ENCODE assay signal across 34 mouse cellular contexts in the genomic region with DNA sequence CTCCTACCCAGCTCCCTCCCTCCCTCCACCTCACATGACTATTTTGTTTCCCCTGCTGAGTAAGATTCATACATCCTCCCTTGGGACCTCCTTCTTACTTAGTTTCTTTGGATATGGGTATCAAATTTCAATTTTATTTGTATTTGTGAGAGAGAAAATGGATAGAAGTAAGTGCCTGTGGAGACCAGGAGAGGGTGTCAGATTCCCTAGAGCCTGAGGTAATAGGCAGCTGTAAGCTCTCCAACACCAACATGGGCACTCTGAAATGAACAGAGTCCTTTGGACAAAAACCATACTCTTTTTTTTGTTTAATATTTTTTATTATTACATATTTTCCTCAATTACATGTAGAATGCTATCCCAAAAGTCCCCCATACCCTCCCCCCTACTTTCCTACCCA. TPM values are rescaled to one million over a fixed set of nuclear protein-coding genes. Genes with fewer than 3 reads are reported as not detected.
"Had no signal": no experiment of that assay in that cellular context is flagged by ENCODE, and none has a peak within 500 bp of the region (broad histone marks: within the 10 kb centered on the region; RNA-seq: fewer than 3 reads in every experiment).

No protein-coding gene starts in this region.

- H3K36me3 ChIP-seq: heart, embryonic 13.5 days; heart, embryonic 15.5 days; hindbrain, embryonic 10.5 days; hindbrain, embryonic 12.5 days; hindbrain, embryonic 13.5 days; hindbrain, embryonic 15.5 days; intestine, embryonic 15.5 days; kidney, embryonic 15.5 days had no signal

- DNase-seq: heart, postnatal 10 days; heart, postnatal 14 days; heart, postnatal 36 days; heart, postnatal 4 days; kidney, adult 11 months; kidney, adult 18-20 months; kidney, adult 2 months; kidney, adult 8-10 months; kidney, adult 9 months; kidney, postnatal 10 days; kidney, postnatal 14 days; kidney, postnatal 25 days; kidney, postnatal 36 days; kidney, postnatal 4 days; layer of hippocampus, adult 9-11 months; layer of hippocampus, postnatal 36 days had no signal

- H3K4me1 ChIP-seq: heart, embryonic 13.5 days; heart, embryonic 15.5 days; hindbrain, embryonic 10.5 days; hindbrain, embryonic 12.5 days; hindbrain, embryonic 13.5 days; hindbrain, embryonic 15.5 days; intestine, embryonic 15.5 days; kidney, embryonic 15.5 days had no signal

- H3K9me3 ChIP-seq: heart, embryonic 13.5 days; heart, embryonic 15.5 days; hindbrain, embryonic 10.5 days; hindbrain, embryonic 12.5 days; hindbrain, embryonic 13.5 days; hindbrain, embryonic 15.5 days; intestine, embryonic 15.5 days; kidney, embryonic 15.5 days had no signal

- H3K27me3 ChIP-seq: heart, embryonic 13.5 days; heart, embryonic 15.5 days; hindbrain, embryonic 12.5 days; hindbrain, embryonic 13.5 days; hindbrain, embryonic 15.5 days; intestine, embryonic 15.5 days; kidney, embryonic 15.5 days had no signal

- ATAC-seq: hindbrain, embryonic 16.5 days; hindbrain, postnatal 0 days; inflammation-experienced regulatory T-cells, adult 6 months; intestine, embryonic 15.5 days; intestine, embryonic 16.5 days; intestine, postnatal 0 days had no signal

- H3K9ac ChIP-seq: heart, embryonic 13.5 days; heart, embryonic 15.5 days; hindbrain, embryonic 12.5 days; hindbrain, embryonic 13.5 days; hindbrain, embryonic 14.5 days; hindbrain, embryonic 15.5 days; intestine, embryonic 15.5 days; kidney, embryonic 15.5 days had no signal

- H3K27ac ChIP-seq: heart, embryonic 13.5 days; heart, embryonic 15.5 days; hindbrain, embryonic 10.5 days; hindbrain, embryonic 12.5 days; hindbrain, embryonic 13.5 days; hindbrain, embryonic 14.5 days; hindbrain, embryonic 15.5 days; hindbrain, postnatal 0 days; intestine, embryonic 15.5 days; kidney, embryonic 15.5 days; kidney, postnatal 0 days; layer of hippocampus, adult 2 months; left cerebral cortex, adult 2 months had no signal

- H3K4me2 ChIP-seq: heart, embryonic 13.5 days; heart, embryonic 15.5 days; hindbrain, embryonic 12.5 days; hindbrain, embryonic 13.5 days; hindbrain, embryonic 14.5 days; hindbrain, embryonic 15.5 days; intestine, embryonic 15.5 days; kidney, embryonic 15.5 days had no signal

- H3K4me3 ChIP-seq: heart, embryonic 13.5 days; heart, embryonic 15.5 days; hindbrain, embryonic 10.5 days; hindbrain, embryonic 12.5 days; hindbrain, embryonic 13.5 days; hindbrain, embryonic 15.5 days; intestine, embryonic 15.5 days; kidney, embryonic 15.5 days; layer of hippocampus, adult 2 months; left cerebral cortex, adult 2 months had no signal

RNA-seq across cellular contexts. Expression of a gene that starts 12.6 kb away (rescaled TPM):
- total RNA-seq: hematopoietic stem cell, adult 5-6 weeks; hindbrain, postnatal 0 days had no signal
